Mouse (Mus musculus) gastrocnemius, postnatal 36 days (tissue): ENCODE measurements at regions not wholly inside any gene's neighbourhood (a gene's known extent, or its start where the extent isn't known, plus 50 kb on each side); places are given as distances from the start of the nearest gene placed in this dataset.

Experiments
- DNase-seq, 2 experiments: peaks; one replicate each; pipeline ENCODE4 v3.0.0; 2022
- intact Hi-C: fragments of 180-260 bp; cut with DNase I; formaldehyde crosslinking; loops from one replicate; pipeline ENCODE4 v1.15.1; 2025

DNA sequence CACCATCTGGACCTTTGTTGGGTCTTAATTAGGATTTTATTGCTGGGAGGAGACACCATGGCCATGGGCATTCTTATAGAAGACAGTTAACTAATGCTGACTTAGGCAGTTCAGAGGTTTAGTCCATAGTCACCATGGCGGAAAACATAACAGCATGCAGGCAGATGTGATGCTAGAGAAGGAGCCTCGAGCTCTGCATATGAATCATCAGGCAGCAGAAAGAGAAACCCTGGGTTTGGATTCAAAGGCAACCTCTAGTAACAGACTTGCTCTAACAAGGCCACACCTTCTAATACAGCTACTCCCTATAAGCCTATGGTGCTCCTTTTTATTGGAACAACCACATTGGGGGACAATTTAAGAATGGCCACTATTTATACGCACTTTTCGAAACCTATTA is 141.7 kb upstream of the Slco3a1 start:
- intact Hi-C loops = no loop called here
- no peak for DNase-seq

- DNase-seq = no peak
- intact Hi-C loops = no loop called here
These were observed 138.5 kb upstream of the Slco3a1 start for GRCm38 (mm10) chr7:74693049-74693448.

DNA sequence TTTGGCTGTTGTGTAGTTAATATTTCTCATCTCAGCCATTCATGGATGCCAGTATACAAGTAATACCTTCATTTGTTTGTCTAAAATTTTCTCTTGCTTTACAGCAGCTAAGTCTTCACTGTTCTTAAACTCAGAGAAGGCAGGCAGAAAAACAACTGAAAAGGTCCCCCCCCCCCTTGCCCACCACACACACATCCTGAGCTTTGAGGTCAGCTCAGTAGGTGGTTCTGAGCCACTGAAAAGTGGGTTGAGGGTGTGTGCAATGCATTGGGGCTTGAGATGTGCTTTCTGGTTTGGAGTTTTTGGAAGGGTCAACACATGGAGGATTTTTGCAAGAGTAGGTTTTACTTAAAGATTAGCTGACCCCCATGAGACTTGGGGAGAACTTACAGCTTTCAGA is 136.1 kb upstream of the Slco3a1 start:
- DNase-seq = no peak
- intact Hi-C loops = no loop called here

DNA sequence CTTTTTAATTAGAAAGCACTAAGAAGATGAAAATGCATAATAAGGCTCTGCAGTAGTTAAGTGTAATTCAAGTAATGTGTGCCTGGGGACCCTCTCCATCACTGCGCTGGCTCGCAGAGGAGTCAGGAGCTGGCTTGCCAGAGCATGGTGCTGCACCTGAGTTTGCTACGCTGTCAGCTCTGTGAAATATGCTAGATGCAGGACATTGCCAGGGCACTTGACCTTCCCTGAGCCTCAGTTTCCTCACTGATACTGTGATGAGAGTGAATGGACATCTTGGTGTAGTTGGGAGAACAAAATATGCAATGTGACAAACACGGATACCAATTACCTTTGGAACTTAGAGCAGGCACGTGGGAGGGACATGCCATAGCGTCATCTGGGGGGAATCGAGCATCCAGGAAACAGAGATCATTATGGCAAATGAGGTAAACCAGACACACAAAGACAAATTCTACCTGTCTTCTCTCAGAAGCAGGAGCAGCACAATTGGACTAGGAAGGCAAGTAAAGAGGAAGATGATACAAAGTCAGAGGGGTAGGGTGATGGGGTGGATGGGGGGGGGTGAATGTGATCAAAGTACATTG is 133.6 kb upstream of the Slco3a1 start:
- intact Hi-C loops = no loop called here
- DNase-seq = no peak

GRCm38 (mm10) chr7:74687303-74688115 is 132.9 kb upstream of the Slco3a1 start:
- intact Hi-C loops = no loop called here
- DNase-seq = no peak

GRCm38 (mm10) chr7:74683979-74684378 is 129.4 kb upstream of the Slco3a1 start:
- intact Hi-C loops = no loop called here
- DNase-seq = no peak

GRCm38 (mm10) chr7:74673626-74674295 is 119.2 kb upstream of the Slco3a1 start:
- intact Hi-C loops = no loop called here
- no peak for DNase-seq

DNA sequence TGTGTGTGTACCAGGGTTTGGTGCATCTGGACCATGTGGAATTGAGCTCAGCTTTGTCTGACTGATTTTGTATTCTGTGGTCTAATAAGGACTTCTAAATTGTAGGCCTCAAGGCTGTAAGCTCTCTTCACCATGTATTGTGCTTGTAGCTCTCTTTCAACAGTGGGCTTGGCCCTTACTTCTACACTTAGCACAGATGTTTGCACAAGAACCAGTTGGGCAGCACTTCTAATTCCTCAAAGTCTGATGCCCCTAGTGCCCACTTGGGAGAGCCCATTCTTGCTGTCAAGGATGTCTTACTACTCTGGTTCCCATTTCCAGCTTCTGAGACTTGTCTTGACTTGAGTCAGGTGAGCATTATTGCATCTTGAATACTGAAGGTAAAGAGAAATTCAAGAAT is 114.5 kb upstream of the Slco3a1 start:
- no peak for DNase-seq
- intact Hi-C loops = no loop called here

- intact Hi-C loops = no loop called here
- DNase-seq = no peak
These were observed 112.5 kb upstream of the Slco3a1 start for GRCm38 (mm10) chr7:74667106-74667505.

DNA sequence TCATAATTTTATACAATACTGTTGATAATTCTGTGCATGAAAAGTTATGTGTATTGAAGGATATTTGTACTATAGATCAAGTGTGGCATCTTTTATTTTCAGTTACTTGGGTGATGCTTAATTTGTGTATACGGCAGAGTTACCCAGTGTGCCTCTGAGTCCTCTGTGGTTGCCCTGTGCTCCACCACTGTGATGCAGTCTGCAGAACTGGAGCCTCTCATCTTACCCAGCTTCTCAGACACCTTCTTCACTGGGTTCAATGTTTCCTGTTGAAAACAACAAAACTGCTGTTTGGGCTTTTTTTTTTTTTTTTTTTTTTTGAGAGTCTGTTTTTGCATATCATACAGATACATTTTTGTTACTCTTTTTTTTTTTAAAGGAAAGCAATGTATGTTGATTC is 109.2 kb upstream of the Slco3a1 start:
- no peak for DNase-seq
- intact Hi-C loops = no loop called here

- intact Hi-C loops = no loop called here
- no peak for DNase-seq
These were observed 92.7 kb upstream of the Slco3a1 start for GRCm38 (mm10) chr7:74647310-74647709.

DNA sequence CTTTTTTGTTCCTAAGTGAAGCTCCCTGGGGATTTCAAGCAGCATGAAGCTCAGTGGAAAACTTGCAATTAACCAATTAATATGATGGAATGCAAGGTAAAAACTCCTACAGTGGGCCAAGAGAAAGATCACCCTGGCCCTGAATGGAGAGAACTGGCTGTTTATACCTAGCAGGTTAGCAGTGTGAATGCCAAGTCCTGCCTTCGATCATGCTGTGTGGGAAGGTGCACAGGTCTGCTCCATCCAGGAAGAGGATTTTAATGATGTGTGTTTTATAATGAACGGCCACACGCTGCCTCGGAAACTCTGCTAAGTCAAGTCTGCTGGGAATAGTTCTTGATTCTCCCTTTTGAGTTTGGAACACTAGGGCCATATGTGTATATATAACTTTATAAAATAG is 85.6 kb upstream of the Slco3a1 start:
- intact Hi-C loops = no loop called here
- DNase-seq = no peak

DNA sequence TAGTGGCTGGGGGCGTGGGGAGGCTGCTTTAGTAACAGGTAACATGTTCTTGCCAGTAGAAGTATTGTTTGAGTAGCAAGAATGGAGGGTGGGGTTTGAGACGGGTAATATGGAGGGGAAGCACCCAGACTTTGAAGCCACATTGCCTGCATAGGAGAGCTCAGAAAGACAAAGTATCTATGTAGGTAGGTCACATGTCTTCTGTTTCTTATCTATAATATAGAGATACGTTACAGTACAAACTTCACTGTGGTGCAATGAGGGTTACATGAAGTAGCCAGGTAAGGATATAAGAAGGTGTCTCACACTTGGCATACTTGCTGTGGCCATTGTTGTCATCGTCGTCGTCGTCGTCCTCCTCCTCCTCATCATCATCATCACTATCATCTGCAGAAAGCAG is 77.6 kb upstream of the Slco3a1 start:
- intact Hi-C loops = no loop called here
- DNase-seq = no peak

- intact Hi-C loops = no loop called here
- no peak for DNase-seq
These were observed 74.4 kb upstream of the Slco3a1 start for GRCm38 (mm10) chr7:74628799-74629468.
